Mouse (Mus musculus): Measurements from ENCODE around the gene Gm11569. TPM values are rescaled to one million over a fixed set of nuclear protein-coding genes. Genes with fewer than 3 reads are reported as not detected.
"Not testable (repeated sequence)": the region's sequence is repeated elsewhere in the genome, so short reads cannot be mapped to it uniquely, and the experiment has no call there.

Gene Gm11569
- total RNA-seq (2014; fragmentation: Nextera tagmentation) (not detected in 2 replicates), total RNA-seq (2017) (not detected in 2 replicates)

GRCm38 (mm10) chr11:99798832-99799231 is at the start of gene Gm11569:
Gene Gm11569 (minus strand): TSS chr11:99798932.
- ATAC-seq (replicated peaks; ENCODE audit: poor library complexity, severe bottlenecking): not testable (repeated sequence)

- ATAC-seq (replicated peaks; ENCODE audit: poor library complexity, severe bottlenecking): no peak
Observed at GRCm38 (mm10) chr11:99846746-99847145, 48.0 kb upstream of the Gm11569 start.

- no peak for ATAC-seq (replicated peaks; ENCODE audit: poor library complexity, severe bottlenecking)
Observed at GRCm38 (mm10) chr11:99842185-99842584, 43.5 kb upstream of the Gm11569 start.

GRCm38 (mm10) chr11:99837966-99838365 is 39.2 kb upstream of the Gm11569 start, which contains the start of gene 2300003K06Rik:
Gene 2300003K06Rik (minus strand): TSS chr11:99838066.
- ATAC-seq (replicated peaks; ENCODE audit: poor library complexity, severe bottlenecking): no peak

GRCm38 (mm10) chr11:99815566-99815965 is 16.8 kb upstream of the Gm11569 start, which contains the start of gene Gm11564:
Gene Gm11564 (minus strand): TSS chr11:99815666.
- ATAC-seq (replicated peaks; ENCODE audit: poor library complexity, severe bottlenecking): not testable (repeated sequence)

- ATAC-seq (replicated peaks; ENCODE audit: poor library complexity, severe bottlenecking): not testable (repeated sequence)
Observed at GRCm38 (mm10) chr11:99809792-99810191, 11.1 kb upstream of the Gm11569 start, which contains the start of gene Krtap4-13. Gene Krtap4-13 (minus strand): TSS chr11:99809892.

- not testable (repeated sequence) for ATAC-seq (replicated peaks; ENCODE audit: poor library complexity, severe bottlenecking)
Observed at GRCm38 (mm10) chr11:99804346-99804745, 5.6 kb upstream of the Gm11569 start, which contains the start of gene Gm11554. Gene Gm11554 (minus strand): TSS chr11:99804446.

GRCm38 (mm10) chr11:99793367-99793766 is 5.4 kb downstream of the Gm11569 start, which contains the start of gene Gm11596:
Gene Gm11596 (minus strand): TSS chr11:99793467.
- ATAC-seq (replicated peaks; ENCODE audit: poor library complexity, severe bottlenecking): no peak

- not testable (repeated sequence) for ATAC-seq (replicated peaks; ENCODE audit: poor library complexity, severe bottlenecking)
Observed at GRCm38 (mm10) chr11:99784900-99785299, 13.8 kb downstream of the Gm11569 start, which contains the start of gene Krtap4-9. Gene Krtap4-9 (plus strand): TSS chr11:99785200.

- ATAC-seq (replicated peaks; ENCODE audit: poor library complexity, severe bottlenecking): no peak
Observed at GRCm38 (mm10) chr11:99780604-99781003, 18.1 kb downstream of the Gm11569 start, which contains the start of gene Krtap4-8. Gene Krtap4-8 (minus strand): TSS chr11:99780704.

GRCm38 (mm10) chr11:99778401-99778800 is 20.3 kb downstream of the Gm11569 start:
- no peak for ATAC-seq (replicated peaks; ENCODE audit: poor library complexity, severe bottlenecking)

GRCm38 (mm10) chr11:99772813-99773212 is 25.9 kb downstream of the Gm11569 start, which contains the start of gene Gm11595:
Gene Gm11595 (minus strand): TSS chr11:99772913.
- ATAC-seq (replicated peaks; ENCODE audit: poor library complexity, severe bottlenecking): not testable (repeated sequence)

- ATAC-seq (replicated peaks; ENCODE audit: poor library complexity, severe bottlenecking): no peak
Observed at GRCm38 (mm10) chr11:99768410-99768809, 30.3 kb downstream of the Gm11569 start.

- ATAC-seq (replicated peaks; ENCODE audit: poor library complexity, severe bottlenecking): no peak
Observed at GRCm38 (mm10) chr11:99758877-99759276, 39.9 kb downstream of the Gm11569 start.

Other genes with a start within 250 kb of the Gm11569 start
Only the 30 nearest of the 43 such genes appear.
- not detected in 2 replicates for gene Gm11937, start 188.7 kb downstream of the Gm11569 start, total RNA-seq (2014; fragmentation: Nextera tagmentation)
- not detected in 2 replicates for gene Gm11937, start 188.7 kb downstream of the Gm11569 start, total RNA-seq (2017)
- gene Krtap2-4, start 184.1 kb downstream of the Gm11569 start, total RNA-seq (2014; fragmentation: Nextera tagmentation): not detected in 2 replicates
- not detected in 2 replicates for gene Krtap2-4, start 184.1 kb downstream of the Gm11569 start, total RNA-seq (2017)
- gene Gm11562, start 178.5 kb downstream of the Gm11569 start, total RNA-seq (2014; fragmentation: Nextera tagmentation): not detected in 2 replicates
- not detected in 2 replicates for gene Gm11562, start 178.5 kb downstream of the Gm11569 start, total RNA-seq (2017)
- gene Krtap4-1, start 170.7 kb downstream of the Gm11569 start, total RNA-seq (2014; fragmentation: Nextera tagmentation): not detected in 2 replicates
- not detected in 2 replicates for gene Krtap4-1, start 170.7 kb downstream of the Gm11569 start, total RNA-seq (2017)
- not detected in 2 replicates for gene Krtap4-2, start 163.8 kb downstream of the Gm11569 start, total RNA-seq (2014; fragmentation: Nextera tagmentation)
- not detected in 2 replicates for gene Krtap4-2, start 163.8 kb downstream of the Gm11569 start, total RNA-seq (2017)
- not detected in 2 replicates for gene Krtap4-7, start 154.8 kb downstream of the Gm11569 start, total RNA-seq (2014; fragmentation: Nextera tagmentation)
- gene Krtap4-7, start 154.8 kb downstream of the Gm11569 start, total RNA-seq (2017): not detected in 2 replicates
- gene Gm11555, start 148.7 kb downstream of the Gm11569 start, total RNA-seq (2014; fragmentation: Nextera tagmentation): not detected in 2 replicates
- gene Gm11555, start 148.7 kb downstream of the Gm11569 start, total RNA-seq (2017): not detected in 2 replicates
- not detected in 2 replicates for gene Gm11563, start 140.0 kb downstream of the Gm11569 start, total RNA-seq (2014; fragmentation: Nextera tagmentation)
- not detected in 2 replicates for gene Gm11563, start 140.0 kb downstream of the Gm11569 start, total RNA-seq (2017)
- not detected in 2 replicates for gene Krtap4-6, start 133.0 kb downstream of the Gm11569 start, total RNA-seq (2014; fragmentation: Nextera tagmentation)
- not detected in 2 replicates for gene Krtap4-6, start 133.0 kb downstream of the Gm11569 start, total RNA-seq (2017)
- not detected in 2 replicates for gene Gm14190, start 108.2 kb downstream of the Gm11569 start, total RNA-seq (2014; fragmentation: Nextera tagmentation)
- gene Gm14190, start 108.2 kb downstream of the Gm11569 start, total RNA-seq (2017): not detected in 2 replicates
- not detected in 2 replicates for gene Gm14180, start 64.6 kb downstream of the Gm11569 start, total RNA-seq (2014; fragmentation: Nextera tagmentation)
- not detected in 2 replicates for gene Gm14180, start 64.6 kb downstream of the Gm11569 start, total RNA-seq (2017)
- not detected in 2 replicates for gene Gm11595, start 26.0 kb downstream of the Gm11569 start, total RNA-seq (2014; fragmentation: Nextera tagmentation)
- gene Gm11595, start 26.0 kb downstream of the Gm11569 start, total RNA-seq (2017): not detected in 2 replicates
- not detected in 2 replicates for gene Krtap4-8, start 18.2 kb downstream of the Gm11569 start, total RNA-seq (2014; fragmentation: Nextera tagmentation)
- not detected in 2 replicates for gene Krtap4-8, start 18.2 kb downstream of the Gm11569 start, total RNA-seq (2017)
- not detected in 2 replicates for gene Krtap4-9, start 13.7 kb downstream of the Gm11569 start, total RNA-seq (2014; fragmentation: Nextera tagmentation)
- gene Krtap4-9, start 13.7 kb downstream of the Gm11569 start, total RNA-seq (2017): not detected in 2 replicates
- gene Gm11596, start 5.5 kb downstream of the Gm11569 start, total RNA-seq (2014; fragmentation: Nextera tagmentation): not detected in 2 replicates
- not detected in 2 replicates for gene Gm11596, start 5.5 kb downstream of the Gm11569 start, total RNA-seq (2017)
- gene Gm11554, start 5.5 kb upstream of the Gm11569 start, total RNA-seq (2014; fragmentation: Nextera tagmentation): not detected in 2 replicates
- not detected in 2 replicates for gene Gm11554, start 5.5 kb upstream of the Gm11569 start, total RNA-seq (2017)
- gene Krtap4-13, start 11.0 kb upstream of the Gm11569 start, total RNA-seq (2014; fragmentation: Nextera tagmentation): not detected in 2 replicates
- not detected in 2 replicates for gene Krtap4-13, start 11.0 kb upstream of the Gm11569 start, total RNA-seq (2017)
- not detected in 2 replicates for gene Gm11564, start 16.7 kb upstream of the Gm11569 start, total RNA-seq (2014; fragmentation: Nextera tagmentation)
- gene Gm11564, start 16.7 kb upstream of the Gm11569 start, total RNA-seq (2017): not detected in 2 replicates
- gene 2300003K06Rik, start 39.1 kb upstream of the Gm11569 start, total RNA-seq (2014; fragmentation: Nextera tagmentation): not detected in 2 replicates
- gene 2300003K06Rik, start 39.1 kb upstream of the Gm11569 start, total RNA-seq (2017): not detected in 2 replicates
- gene Krtap4-16, start 52.7 kb upstream of the Gm11569 start, total RNA-seq (2014; fragmentation: Nextera tagmentation): not detected in 2 replicates
- gene Krtap4-16, start 52.7 kb upstream of the Gm11569 start, total RNA-seq (2017): not detected in 2 replicates
- gene Gm11568, start 59.0 kb upstream of the Gm11569 start, total RNA-seq (2014; fragmentation: Nextera tagmentation): not detected in 2 replicates
- not detected in 2 replicates for gene Gm11568, start 59.0 kb upstream of the Gm11569 start, total RNA-seq (2017)
- not detected in 2 replicates for gene Gm11559, start 65.5 kb upstream of the Gm11569 start, total RNA-seq (2014; fragmentation: Nextera tagmentation)
- not detected in 2 replicates for gene Gm11559, start 65.5 kb upstream of the Gm11569 start, total RNA-seq (2017)
- not detected in 2 replicates for gene Krtap9-1, start 74.5 kb upstream of the Gm11569 start, total RNA-seq (2014; fragmentation: Nextera tagmentation)
- gene Krtap9-1, start 74.5 kb upstream of the Gm11569 start, total RNA-seq (2017): not detected in 2 replicates
- not detected in 2 replicates for gene Gm11567, start 80.3 kb upstream of the Gm11569 start, total RNA-seq (2014; fragmentation: Nextera tagmentation)
- not detected in 2 replicates for gene Gm11567, start 80.3 kb upstream of the Gm11569 start, total RNA-seq (2017)
- not detected in 2 replicates for gene Krtap31-1, start 109.0 kb upstream of the Gm11569 start, total RNA-seq (2014; fragmentation: Nextera tagmentation)
- gene Krtap31-1, start 109.0 kb upstream of the Gm11569 start, total RNA-seq (2017): not detected in 2 replicates
- not detected in 2 replicates for gene Gm11565, start 115.8 kb upstream of the Gm11569 start, total RNA-seq (2014; fragmentation: Nextera tagmentation)
- not detected in 2 replicates for gene Gm11565, start 115.8 kb upstream of the Gm11569 start, total RNA-seq (2017)
- not detected in 2 replicates for gene Krtap31-2, start 137.4 kb upstream of the Gm11569 start, total RNA-seq (2014; fragmentation: Nextera tagmentation)
- gene Krtap31-2, start 137.4 kb upstream of the Gm11569 start, total RNA-seq (2017): not detected in 2 replicates
- not detected in 2 replicates for gene Krtap9-5, start 149.5 kb upstream of the Gm11569 start, total RNA-seq (2014; fragmentation: Nextera tagmentation)
- not detected in 2 replicates for gene Krtap9-5, start 149.5 kb upstream of the Gm11569 start, total RNA-seq (2017)
- not detected in 2 replicates for gene Krtap29-1, start 180.1 kb upstream of the Gm11569 start, total RNA-seq (2014; fragmentation: Nextera tagmentation)
- gene Krtap29-1, start 180.1 kb upstream of the Gm11569 start, total RNA-seq (2017): not detected in 2 replicates
- gene Krtap16-1, start 187.7 kb upstream of the Gm11569 start, total RNA-seq (2014; fragmentation: Nextera tagmentation): not detected in 2 replicates
- gene Krtap16-1, start 187.7 kb upstream of the Gm11569 start, total RNA-seq (2017): not detected in 2 replicates